Mouse (Mus musculus): Measurements from ENCODE around the gene Zfp827. TPM values are rescaled to one million over a fixed set of nuclear protein-coding genes. Genes with fewer than 3 reads are reported as not detected.

Gene Zfp827
- polyA plus RNA-seq, 2 experiments, result 15.1 to 35.2 TPM

DNA sequence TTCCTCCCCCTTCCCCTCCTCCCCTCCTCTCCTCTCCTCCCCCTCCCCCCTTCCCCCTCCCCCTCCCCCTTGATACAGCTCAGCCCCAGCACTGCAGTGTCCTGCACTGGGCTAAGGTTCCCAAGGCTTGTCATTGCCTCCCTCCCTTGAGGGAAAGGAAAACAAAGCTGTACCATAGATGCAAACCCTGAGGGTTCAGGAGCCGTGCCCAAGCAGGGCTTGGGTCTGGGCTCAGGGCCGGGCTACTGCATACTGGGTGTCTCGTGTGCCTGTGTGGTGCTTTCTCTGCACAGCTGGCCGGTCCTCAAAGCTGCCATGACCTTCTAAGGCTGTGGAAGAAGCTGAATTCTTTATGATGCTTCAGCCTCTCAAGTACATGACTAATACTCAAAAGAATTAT lies 145.4 kb downstream of the Zfp827 start:
- Histone ChIP-seq H3K27ac (replicated peaks; ENCODE audit: low read depth, low read length) (no peak overlapping the region), H3K36me3 (ENCODE audit: control insufficient read depth, insufficient read depth, low read length) (peaks cover 22% of the 10 kb centered on the region; the same call in 1 of the 2 replicates), H3K27me3 (ENCODE audit: control insufficient read depth, insufficient read depth, low read length) (no peaks in the 10 kb centered on the region), H3K4me3 (replicated peaks; ENCODE audit: low read length) (no peak overlapping the region), H3K9me3 (ENCODE audit: control insufficient read depth, low read length) (no peaks in the 10 kb centered on the region), H3K4me1 (ENCODE audit: control insufficient read depth, insufficient read depth, low read length) (no peaks in the 10 kb centered on the region), H3K4me2 (replicated peaks; ENCODE audit: low read depth, low read length, severe bottlenecking) (no peak overlapping the region), H3K9ac (ENCODE audit: low read depth, low read length, severe bottlenecking) (no peak overlapping the region)
- TF ChIP-seq POLR2A (IDR thresholded peaks at IDR 0.05; ENCODE audit: borderline replicate concordance, extremely low read depth, insufficient read depth, insufficient read length), result no peak
- WGBS, result 74% methylated on average over 4 of the region's 4 CpGs
- no peak for DNase-seq (ENCODE audit: low spot score)
- no peak for ATAC-seq (ENCODE audit: low FRiP score, low read depth)

DNA sequence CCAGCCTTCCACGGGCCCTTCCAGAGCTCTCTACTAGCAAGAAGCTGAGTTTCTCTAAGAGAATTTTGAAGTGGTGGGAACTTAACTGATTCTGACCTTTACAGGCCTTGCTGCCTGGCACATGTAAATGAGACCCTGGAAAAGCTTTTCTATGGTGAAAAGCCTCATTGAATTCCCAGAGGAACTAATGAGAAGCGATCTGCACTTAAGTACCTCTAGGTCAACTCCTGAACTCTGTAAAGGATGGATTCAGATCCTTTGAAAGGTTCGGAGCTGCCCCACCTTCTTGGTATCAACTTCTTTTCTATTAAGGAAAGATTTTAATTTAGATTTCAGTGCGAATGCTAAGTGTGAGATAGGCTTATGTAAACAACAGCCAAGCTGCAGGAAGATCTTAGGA lies 147.8 kb downstream of the Zfp827 start:
- no peak for TF ChIP-seq POLR2A (IDR thresholded peaks at IDR 0.05; ENCODE audit: borderline replicate concordance, extremely low read depth, insufficient read depth, insufficient read length)
- Histone ChIP-seq H3K9ac (ENCODE audit: low read depth, low read length, severe bottlenecking) (no peak overlapping the region), H3K4me1 (ENCODE audit: control insufficient read depth, insufficient read depth, low read length) (no peaks in the 10 kb centered on the region), H3K27ac (replicated peaks; ENCODE audit: low read depth, low read length) (no peak overlapping the region), H3K36me3 (ENCODE audit: control insufficient read depth, insufficient read depth, low read length) (peaks cover 46% of the 10 kb centered on the region), H3K4me2 (replicated peaks; ENCODE audit: low read depth, low read length, severe bottlenecking) (no peak overlapping the region), H3K9me3 (ENCODE audit: control insufficient read depth, low read length) (no peaks in the 10 kb centered on the region), H3K4me3 (replicated peaks; ENCODE audit: low read length) (no peak overlapping the region), H3K27me3 (ENCODE audit: control insufficient read depth, insufficient read depth, low read length) (no peaks in the 10 kb centered on the region)
- WGBS, result 93% methylated on average over 4 of the region's 4 CpGs
- DNase-seq (ENCODE audit: low spot score) (no peak), ATAC-seq (ENCODE audit: low FRiP score, low read depth) (no peak)

DNA sequence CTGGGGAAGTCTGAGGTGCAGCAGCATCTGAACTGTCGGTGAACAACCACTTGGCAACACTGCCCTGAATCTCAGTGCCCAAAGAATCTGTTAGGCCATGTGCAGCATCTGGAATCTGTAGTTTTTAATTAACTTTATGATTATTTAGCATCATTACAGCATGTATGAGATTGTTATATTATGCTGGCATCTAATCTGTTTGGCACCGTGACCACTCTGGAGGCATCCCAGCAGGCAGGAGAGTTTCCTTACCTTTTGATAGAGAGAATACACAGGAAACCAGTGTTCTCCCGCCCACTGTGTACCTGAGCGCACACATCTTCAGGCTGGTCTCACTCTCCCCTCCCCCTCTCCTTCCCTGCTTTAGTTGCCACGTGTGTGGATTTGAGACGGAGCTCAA lies 151.4 kb downstream of the Zfp827 start:
- DNase-seq (ENCODE audit: low spot score) (no peak), ATAC-seq (ENCODE audit: low FRiP score, low read depth) (no peak)
- Histone ChIP-seq H3K9me3 (ENCODE audit: control insufficient read depth, low read length) (no peaks in the 10 kb centered on the region), H3K9ac (ENCODE audit: low read depth, low read length, severe bottlenecking) (no peak overlapping the region), H3K27ac (replicated peaks; ENCODE audit: low read depth, low read length) (no peak overlapping the region), H3K36me3 (ENCODE audit: control insufficient read depth, insufficient read depth, low read length) (peaks cover 79% of the 10 kb centered on the region), H3K4me3 (replicated peaks; ENCODE audit: low read length) (no peak overlapping the region), H3K27me3 (ENCODE audit: control insufficient read depth, insufficient read depth, low read length) (no peaks in the 10 kb centered on the region), H3K4me1 (ENCODE audit: control insufficient read depth, insufficient read depth, low read length) (no peaks in the 10 kb centered on the region), H3K4me2 (replicated peaks; ENCODE audit: low read depth, low read length, severe bottlenecking) (no peak overlapping the region)
- no peak for TF ChIP-seq POLR2A (IDR thresholded peaks at IDR 0.05; ENCODE audit: borderline replicate concordance, extremely low read depth, insufficient read depth, insufficient read length)
- 83% methylated on average over 6 of the region's 6 CpGs for WGBS

DNA sequence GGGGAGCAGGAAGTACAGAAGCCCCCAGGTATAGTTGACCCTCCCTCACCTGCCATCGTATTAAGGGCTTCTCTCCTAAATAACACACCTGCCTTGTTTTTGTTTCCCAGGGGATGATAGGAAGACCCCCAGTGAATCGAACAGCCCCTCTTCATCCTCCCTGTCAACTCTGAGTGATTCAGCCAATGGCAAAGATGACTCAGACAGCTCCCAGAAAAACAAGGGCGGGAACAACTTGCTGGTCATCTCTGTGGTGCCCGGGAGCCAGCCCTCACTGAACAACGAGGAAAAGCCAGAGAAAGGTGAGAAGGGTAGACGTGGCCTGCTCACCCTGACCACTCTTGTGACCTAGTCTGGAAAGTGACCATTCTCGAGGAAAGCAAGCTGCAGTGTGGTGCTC lies 157.3 kb downstream of the Zfp827 start:
- H3K36me3 ChIP-seq (ENCODE audit: control insufficient read depth, insufficient read depth, low read length), result peaks cover 93% of the 10 kb centered on the region
- no peak overlapping the region for H3K27ac ChIP-seq (replicated peaks; ENCODE audit: low read depth, low read length)
- WGBS, result 87% methylated on average over 7 of the region's 7 CpGs
- no peaks in the 10 kb centered on the region for H3K9me3 ChIP-seq (ENCODE audit: control insufficient read depth, low read length)
- TF ChIP-seq POLR2A (IDR thresholded peaks at IDR 0.05; ENCODE audit: borderline replicate concordance, extremely low read depth, insufficient read depth, insufficient read length), result no peak
- no peak for ATAC-seq (ENCODE audit: low FRiP score, low read depth)
- H3K9ac ChIP-seq (ENCODE audit: low read depth, low read length, severe bottlenecking), result no peak overlapping the region
- H3K4me1 ChIP-seq (ENCODE audit: control insufficient read depth, insufficient read depth, low read length), result no peaks in the 10 kb centered on the region
- H3K4me2 ChIP-seq (replicated peaks; ENCODE audit: low read depth, low read length, severe bottlenecking), result no peak overlapping the region
- H3K27me3 ChIP-seq (ENCODE audit: control insufficient read depth, insufficient read depth, low read length), result no peaks in the 10 kb centered on the region
- H3K4me3 ChIP-seq (replicated peaks; ENCODE audit: low read length), result no peak overlapping the region
- no peak for DNase-seq (ENCODE audit: low spot score)

DNA sequence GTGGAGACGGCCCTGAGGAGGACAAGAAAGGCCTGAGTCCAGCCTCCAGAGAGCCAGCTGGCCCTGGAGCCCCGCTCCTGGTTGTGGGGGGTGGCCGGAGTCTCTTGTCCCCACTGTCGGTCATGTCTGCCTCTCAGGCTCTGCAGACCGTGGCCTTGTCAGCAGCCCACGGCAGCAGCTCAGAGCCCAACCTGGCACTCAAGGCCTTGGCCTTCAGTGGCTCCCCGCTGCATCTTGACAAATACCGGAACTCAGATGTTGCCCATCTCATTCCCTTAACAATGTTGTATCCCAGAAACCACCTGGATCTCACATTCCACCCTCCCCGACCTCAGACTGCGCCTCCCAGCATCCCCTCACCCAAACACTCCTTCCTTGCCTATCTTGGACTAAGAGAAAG lies 161.8 kb downstream of the Zfp827 start:
- WGBS, result 92% methylated on average over 10 of the region's 10 CpGs
- TF ChIP-seq POLR2A (IDR thresholded peaks at IDR 0.05; ENCODE audit: borderline replicate concordance, extremely low read depth, insufficient read depth, insufficient read length), result no peak
- H3K4me3 ChIP-seq (replicated peaks; ENCODE audit: low read length), result no peak overlapping the region
- no peak overlapping the region for H3K27ac ChIP-seq (replicated peaks; ENCODE audit: low read depth, low read length)
- DNase-seq (ENCODE audit: low spot score), result no peak
- no peaks in the 10 kb centered on the region for H3K27me3 ChIP-seq (ENCODE audit: control insufficient read depth, insufficient read depth, low read length)
- ATAC-seq (ENCODE audit: low FRiP score, low read depth), result no peak
- H3K36me3 ChIP-seq (ENCODE audit: control insufficient read depth, insufficient read depth, low read length), result peaks cover 67% of the 10 kb centered on the region
- no peak overlapping the region for H3K4me2 ChIP-seq (replicated peaks; ENCODE audit: low read depth, low read length, severe bottlenecking)
- H3K9ac ChIP-seq (ENCODE audit: low read depth, low read length, severe bottlenecking), result no peak overlapping the region
- no peaks in the 10 kb centered on the region for H3K4me1 ChIP-seq (ENCODE audit: control insufficient read depth, insufficient read depth, low read length)
- no peaks in the 10 kb centered on the region for H3K9me3 ChIP-seq (ENCODE audit: control insufficient read depth, low read length)

DNA sequence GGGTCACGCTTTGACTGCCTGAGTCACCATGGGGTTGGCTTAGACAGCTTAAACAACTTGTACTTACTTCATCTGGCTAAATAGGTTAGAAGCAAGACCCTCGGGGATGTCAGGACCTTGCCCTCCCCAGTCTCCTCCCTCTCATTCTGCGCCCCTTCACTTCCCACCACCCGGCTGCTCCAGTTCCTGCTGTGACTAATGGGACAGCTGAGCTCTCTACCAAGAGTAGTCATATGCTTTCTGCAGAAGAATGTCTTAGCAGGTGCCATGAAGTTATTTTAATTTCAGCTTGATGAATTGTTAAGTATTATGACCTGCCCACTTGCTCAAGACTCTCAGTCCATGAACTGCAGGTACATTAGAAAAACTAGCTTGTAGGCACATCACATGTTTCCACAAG lies 168.2 kb downstream of the Zfp827 start:
- Histone ChIP-seq H3K4me1 (ENCODE audit: control insufficient read depth, insufficient read depth, low read length) (peaks cover 10% of the 10 kb centered on the region), H3K4me3 (replicated peaks; ENCODE audit: low read length) (no peak overlapping the region), H3K27me3 (ENCODE audit: control insufficient read depth, insufficient read depth, low read length) (no peaks in the 10 kb centered on the region), H3K36me3 (ENCODE audit: control insufficient read depth, insufficient read depth, low read length) (peaks cover 9% of the 10 kb centered on the region; the same call in 1 of the 2 replicates), H3K9me3 (ENCODE audit: control insufficient read depth, low read length) (no peaks in the 10 kb centered on the region), H3K27ac (replicated peaks; ENCODE audit: low read depth, low read length) (no peak overlapping the region), H3K4me2 (replicated peaks; ENCODE audit: low read depth, low read length, severe bottlenecking) (no peak overlapping the region), H3K9ac (ENCODE audit: low read depth, low read length, severe bottlenecking) (no peak overlapping the region)
- ATAC-seq (ENCODE audit: low FRiP score, low read depth), result no peak
- DNase-seq (ENCODE audit: low spot score), result no peak
- TF ChIP-seq POLR2A (IDR thresholded peaks at IDR 0.05; ENCODE audit: borderline replicate concordance, extremely low read depth, insufficient read depth, insufficient read length), result no peak
- 77% methylated on average over 4 of the region's 4 CpGs for WGBS

Data from limb, embryonic 14.5 days (tissue).